Mouse (Mus musculus) MEL (cell line): ENCODE results near the gene Fbxl2.

ENCODE experiments used
- CTCF ChIP-seq, 3 experiments: IDR thresholded peaks in 2 of 3; conservative IDR thresholded peaks in 1 of 3; 2 replicates each; pipeline ENCODE4 v1.5.1; 2011 to 2012; ENCODE audit warnings: low read length in 3 of 3, low read depth in 2 of 3, mild to moderate bottlenecking in 2 of 3, improper control_type of control experiment in 1 of 3, inconsistent platforms in 1 of 3, mixed read lengths in 1 of 3, moderate library complexity in 1 of 3; ENCODE audit not compliant: control insufficient read depth in 1 of 3, insufficient read depth in 1 of 3, poor library complexity in 1 of 3, severe bottlenecking in 1 of 3
- GABPA ChIP-seq: IDR thresholded peaks from 2 replicates; pipeline ENCODE4 v1.6.1; 2012; ENCODE audit warnings: low read depth, mild to moderate bottlenecking, inconsistent platforms, low read length, improper control_type of control experiment, moderate library complexity
- HCFC1 ChIP-seq: IDR thresholded peaks from 2 replicates; pipeline ENCODE4 v1.6.1; 2012; ENCODE audit warnings: low read depth, mild to moderate bottlenecking, inconsistent platforms, low read length, improper control_type of control experiment, moderate library complexity

DNA sequence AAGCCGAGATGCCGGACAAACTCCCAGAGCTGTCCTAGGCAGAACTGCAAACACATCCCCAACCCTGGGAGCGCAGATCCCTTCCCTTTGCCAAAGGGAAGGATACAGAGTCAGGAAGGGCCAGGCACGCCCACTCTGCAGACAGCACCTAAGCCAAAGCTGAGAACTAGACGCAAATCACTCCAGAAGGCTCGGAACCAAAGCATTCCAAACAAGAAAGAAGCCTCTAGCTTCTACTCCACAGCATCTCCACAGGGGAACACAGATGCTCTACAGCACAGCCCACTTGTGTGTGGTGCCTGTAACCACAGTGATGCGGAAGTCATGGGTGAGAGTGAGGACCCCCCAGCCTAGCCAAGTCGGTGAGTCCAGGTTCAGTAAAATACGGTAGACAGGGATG, 20.8 kb downstream of the Fbxl2 start:
- TF ChIP-seq CTCF (IDR thresholded peaks at IDR 0.05 in 2 of 3, conservative IDR thresholded peaks at IDR 0.05 in 1 of 3; ENCODE audit: control insufficient read depth in 1 of 3, insufficient read depth in 1 of 3, low read depth in 2 of 3, low read length in 3 of 3, poor library complexity in 1 of 3, severe bottlenecking in 1 of 3) (no peak), GABPA (no peak), HCFC1 (no peak)
